Mouse (Mus musculus) cerebellum, postnatal 14 days (tissue): Measurements from ENCODE around the gene Gm15319.
"Not testable (repeated sequence)": the region's sequence is repeated elsewhere in the genome, so short reads cannot be mapped to it uniquely, and the experiment has no call there.

Experiments
- DNase-seq, 2 experiments: peaks; one replicate each; pipeline ENCODE4 v3.0.0; 2021; ENCODE audit warnings: mixed read lengths in 2 of 2

Gm15319 gene

DNA sequence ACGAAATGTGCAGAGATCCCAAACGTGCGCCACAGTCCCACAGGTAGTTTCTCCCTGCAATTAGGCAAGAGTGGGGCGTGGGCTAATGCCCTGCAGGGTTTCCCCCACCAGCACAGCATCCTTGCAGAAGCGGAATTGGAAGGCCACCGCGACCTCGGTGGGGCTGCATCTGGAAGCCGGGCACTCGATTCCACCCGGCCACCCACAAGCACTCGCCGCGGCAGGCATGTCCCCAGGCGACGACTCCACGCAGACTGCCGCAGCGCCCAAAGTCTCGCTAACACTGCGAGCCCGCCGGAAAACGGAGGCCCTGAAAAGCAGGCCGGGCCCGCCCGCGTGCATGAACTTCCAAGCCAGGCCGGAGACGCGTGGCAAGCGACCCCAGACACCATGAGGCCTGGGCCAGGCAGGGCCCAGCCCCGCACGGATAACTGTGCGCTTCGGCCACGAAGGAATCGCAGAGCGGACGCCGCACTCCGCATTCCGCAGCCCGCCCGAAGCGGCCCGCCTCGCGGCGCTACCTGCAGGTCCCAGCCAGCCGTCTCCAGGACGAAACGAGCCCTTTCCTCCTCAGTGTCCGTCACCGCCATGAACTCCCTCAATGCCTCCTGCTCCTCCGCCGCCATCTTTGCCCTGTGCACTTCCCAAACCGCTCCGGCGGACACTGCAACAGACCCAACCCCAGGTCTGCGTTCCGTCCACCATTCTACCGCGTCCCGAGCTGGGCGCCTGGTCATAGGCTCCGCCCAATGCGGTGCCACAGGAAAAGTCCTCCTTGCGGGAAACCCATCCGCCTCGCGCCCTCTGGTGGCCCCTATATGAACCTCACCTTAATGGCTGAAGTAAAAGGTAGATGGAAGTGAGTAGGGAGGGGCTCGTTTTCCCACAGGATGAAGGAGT is 66.0 kb downstream of the Gm15319 start:
- DNase-seq, result peak; percentile 84 to 86

DNA sequence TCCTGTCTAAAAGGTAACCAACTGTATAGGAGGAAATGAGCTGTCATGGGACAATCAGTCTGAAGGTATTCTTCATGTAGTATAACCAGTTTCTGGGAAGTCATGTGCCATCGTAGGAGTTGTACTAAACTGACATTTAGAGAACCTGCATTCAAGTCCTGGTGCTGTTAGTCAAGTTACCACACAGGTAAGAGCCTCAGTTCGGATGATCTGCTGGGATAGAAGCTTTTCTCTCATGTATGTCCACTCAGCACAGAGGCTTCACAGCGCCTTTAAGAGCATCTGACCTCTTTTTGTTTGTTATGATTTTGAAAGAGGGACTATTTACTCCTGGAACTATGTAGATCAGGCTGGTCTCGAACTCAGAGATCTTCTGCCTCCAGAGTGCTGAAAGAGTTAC is 67.1 kb downstream of the Gm15319 start:
- DNase-seq, result not testable (repeated sequence)

DNA sequence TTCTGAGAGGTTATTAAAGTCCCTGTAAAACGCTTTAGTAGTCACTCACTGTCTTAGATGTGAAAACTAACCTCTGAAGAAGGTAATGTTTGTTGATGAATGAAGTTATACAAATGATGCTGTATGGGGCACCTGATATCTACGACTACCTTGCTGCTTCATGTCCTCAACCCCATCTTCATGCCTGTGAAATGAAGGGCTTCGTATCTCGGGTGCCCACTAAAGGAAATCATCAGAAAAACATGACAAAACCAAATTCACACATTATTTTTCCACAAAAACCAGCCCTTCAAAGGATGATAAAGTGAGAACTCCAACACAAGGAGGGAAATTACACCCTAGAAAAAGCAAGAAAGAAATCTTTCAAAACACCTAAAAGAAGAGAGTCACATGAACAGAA is 68.2 kb downstream of the Gm15319 start:
- DNase-seq, result peak in 1 of 2 experiments; percentile 12

DNA sequence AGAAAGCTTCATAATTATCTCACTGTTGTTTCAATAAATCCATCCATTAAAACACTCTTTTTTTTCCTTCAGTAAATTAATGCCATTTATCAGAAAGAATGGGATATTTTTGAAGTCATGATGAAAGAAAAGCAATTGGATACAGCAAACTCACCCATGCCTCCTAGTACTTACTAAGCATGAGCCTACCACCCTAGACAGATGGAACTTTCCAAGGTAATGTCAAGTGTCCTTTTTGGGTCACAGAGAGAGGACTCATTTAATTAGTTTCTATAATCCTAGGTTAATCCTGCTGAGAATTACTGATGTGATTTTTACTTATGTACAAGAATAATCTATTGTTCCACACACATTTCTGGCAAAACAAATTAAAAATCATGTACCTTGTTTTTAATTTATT is 69.0 kb downstream of the Gm15319 start:
- DNase-seq, result peak in 1 of 2 experiments; percentile 22

DNA sequence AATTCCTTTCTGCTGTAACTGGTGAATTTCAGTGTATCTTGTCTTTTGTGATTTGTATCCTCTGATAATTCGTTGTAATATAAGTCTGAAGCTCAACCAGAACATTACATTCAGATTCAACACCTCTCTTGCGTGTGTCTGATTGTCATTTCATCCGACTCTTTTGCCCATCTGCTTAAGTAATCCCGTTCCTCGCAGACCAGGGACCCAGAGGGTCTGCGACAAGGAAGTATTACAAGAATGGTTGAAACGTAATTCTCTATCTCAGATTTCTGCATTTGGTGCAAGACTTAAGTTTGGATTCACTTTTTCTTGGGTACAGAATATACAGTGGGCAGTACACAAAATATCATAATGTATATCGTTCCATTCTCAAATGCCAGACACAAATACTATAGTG is 73.0 kb downstream of the Gm15319 start:
- not testable (repeated sequence) for DNase-seq

DNA sequence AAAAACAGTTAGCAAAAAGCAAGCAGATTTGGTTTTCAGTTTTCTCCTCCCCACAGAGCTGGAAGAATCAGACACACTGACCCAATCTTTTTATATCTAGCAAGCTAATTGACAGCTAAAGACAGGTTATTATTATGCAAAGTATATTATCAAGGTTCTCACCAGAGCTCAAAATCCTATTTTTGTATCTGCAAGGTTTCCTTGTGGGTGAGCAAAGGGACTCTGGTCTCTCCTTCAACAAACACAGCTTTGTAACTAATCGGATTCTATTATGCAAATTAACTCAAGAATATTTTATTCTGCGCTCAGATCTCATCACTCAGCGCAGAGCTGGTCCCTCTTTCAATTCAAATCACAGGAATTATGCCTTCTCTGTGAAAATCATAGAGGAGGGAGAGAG is 74.1 kb downstream of the Gm15319 start:
- DNase-seq, result peak in 1 of 2 experiments; percentile 7

DNA sequence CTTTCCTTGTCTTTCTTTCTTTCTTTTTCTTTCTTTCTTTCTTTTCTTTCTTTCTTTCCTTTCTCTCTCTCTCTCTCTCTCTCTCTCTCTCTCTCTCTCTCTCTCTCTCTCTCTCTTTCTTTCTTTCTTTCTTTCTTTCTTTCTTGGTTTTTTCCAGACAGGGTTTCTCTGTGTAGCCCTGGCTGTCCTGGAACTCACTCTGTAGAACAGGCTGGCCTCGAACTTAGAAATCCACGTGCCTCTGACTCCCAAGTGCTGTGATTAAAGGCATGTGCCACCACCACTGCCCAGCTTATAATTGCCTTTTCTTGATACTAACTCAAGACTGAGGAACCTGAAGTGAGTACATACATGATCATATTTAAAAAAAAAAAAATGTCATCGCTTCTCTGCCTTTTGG is 75.3 kb downstream of the Gm15319 start:
- DNase-seq, result peak in 1 of 2 experiments; percentile 3
